Mouse (Mus musculus): ENCODE measurements around the gene Taf1. TPM values are rescaled to one million over a fixed set of nuclear protein-coding genes. Genes with fewer than 3 reads are reported as not detected.

Gene Taf1
- polyA plus RNA-seq (2014; fragmentation: Illumina TruSeq; extraction: RNeasy Lipid Tissue Mini Kit (QIAGEN cat#74804); ENCODE audit: low replicate concordance): 58.9 TPM

DNA sequence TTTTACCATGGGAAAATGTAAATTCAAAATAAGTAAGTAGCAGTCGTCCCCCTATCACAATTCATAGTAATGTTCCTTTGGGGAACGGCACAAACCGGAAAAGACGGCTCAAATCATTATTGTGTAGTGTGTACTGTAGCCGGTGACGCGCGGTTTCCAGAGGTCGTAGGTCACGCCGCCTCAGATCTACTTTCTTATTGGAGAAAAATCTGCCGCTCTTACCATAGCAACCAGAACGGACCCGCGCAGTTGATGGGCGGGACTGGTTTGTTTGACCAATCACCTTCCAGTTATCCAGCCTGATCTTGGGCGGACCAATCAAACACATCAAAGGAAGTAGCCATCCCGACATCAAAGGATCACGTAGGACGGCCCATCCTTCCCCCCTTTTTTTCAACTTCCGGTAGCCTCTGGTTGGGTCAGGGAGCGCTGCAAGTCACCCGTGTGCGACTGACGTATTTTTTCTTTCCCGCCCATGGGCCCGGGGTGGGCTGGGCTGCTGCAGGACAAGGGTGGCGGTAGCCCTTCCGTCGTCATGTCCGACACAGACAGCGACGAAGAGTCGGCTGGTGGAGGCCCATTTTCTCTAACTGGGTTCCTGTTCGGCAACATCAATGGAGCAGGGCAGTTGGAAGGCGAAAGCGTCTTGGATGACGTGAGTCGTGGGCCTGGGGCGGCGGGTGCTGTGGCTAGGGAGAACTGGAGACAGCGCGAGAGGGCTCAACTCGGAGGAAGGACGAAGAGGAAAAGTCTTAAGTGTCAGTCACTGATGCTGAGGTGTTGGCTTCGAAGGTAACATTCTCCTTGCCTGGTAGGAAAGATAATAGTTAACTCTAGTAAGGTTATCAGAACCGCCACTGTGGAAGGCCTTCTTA lies at the start of gene Taf1:
Gene Taf1, plus strand, starts transcription at position 388 of the 875 bp plus-strand sequence.

DNA sequence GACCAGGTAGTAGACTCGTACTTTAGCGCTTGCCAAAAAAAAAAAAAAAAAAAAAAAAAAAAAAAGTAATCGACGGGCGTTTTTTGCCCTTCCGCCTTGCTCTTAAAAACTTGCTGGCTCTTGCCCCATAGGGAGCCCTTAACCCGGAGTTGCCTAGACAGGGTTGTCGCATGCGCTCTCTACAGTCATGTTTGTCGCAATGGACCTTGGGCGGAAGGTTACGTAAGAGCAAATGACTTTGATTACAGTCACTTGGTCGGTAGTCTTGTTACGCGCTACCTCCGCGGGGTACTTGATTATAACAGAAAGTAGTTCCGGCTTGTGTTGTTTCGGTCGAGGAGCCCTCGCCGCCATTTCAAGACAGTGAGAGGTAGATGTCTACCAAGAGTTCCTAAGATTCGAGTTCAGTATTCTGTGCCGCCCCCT lies 107.2 kb downstream of the Taf1 start, which contains the start of gene Ogt:
Gene Ogt, plus strand, starts transcription at position 320 of the 426 bp plus-strand sequence.

Other genes with a start within 250 kb of the Taf1 start
- gene Nlgn3, start 233.6 kb upstream of the Taf1 start, polyA plus RNA-seq (2014; fragmentation: Illumina TruSeq; extraction: RNeasy Lipid Tissue Mini Kit (QIAGEN cat#74804); ENCODE audit: low replicate concordance): 0.19 TPM
- 4.8 TPM for gene Gjb1, start 156.4 kb upstream of the Taf1 start, polyA plus RNA-seq (2014; fragmentation: Illumina TruSeq; extraction: RNeasy Lipid Tissue Mini Kit (QIAGEN cat#74804); ENCODE audit: low replicate concordance)
- 12.4 TPM for gene Zmym3, start 111.9 kb upstream of the Taf1 start, polyA plus RNA-seq (2014; fragmentation: Illumina TruSeq; extraction: RNeasy Lipid Tissue Mini Kit (QIAGEN cat#74804); ENCODE audit: low replicate concordance)
- gene Nono, start 103.4 kb upstream of the Taf1 start, polyA plus RNA-seq (2014; fragmentation: Illumina TruSeq; extraction: RNeasy Lipid Tissue Mini Kit (QIAGEN cat#74804); ENCODE audit: low replicate concordance): 262 TPM
- 0.97 TPM for gene Itgb1bp2, start 83.6 kb upstream of the Taf1 start, polyA plus RNA-seq (2014; fragmentation: Illumina TruSeq; extraction: RNeasy Lipid Tissue Mini Kit (QIAGEN cat#74804); ENCODE audit: low replicate concordance)
- gene Ogt, start 107.3 kb downstream of the Taf1 start, polyA plus RNA-seq (2014; fragmentation: Illumina TruSeq; extraction: RNeasy Lipid Tissue Mini Kit (QIAGEN cat#74804); ENCODE audit: low replicate concordance): 427 TPM
- gene Cxcr3, start 201.5 kb downstream of the Taf1 start, polyA plus RNA-seq (2014; fragmentation: Illumina TruSeq; extraction: RNeasy Lipid Tissue Mini Kit (QIAGEN cat#74804); ENCODE audit: low replicate concordance): not detected

Data from small intestine, adult 10 weeks (tissue).